Comparison of ENCODE assay signal across 8 mouse cellular contexts in the genomic region with DNA sequence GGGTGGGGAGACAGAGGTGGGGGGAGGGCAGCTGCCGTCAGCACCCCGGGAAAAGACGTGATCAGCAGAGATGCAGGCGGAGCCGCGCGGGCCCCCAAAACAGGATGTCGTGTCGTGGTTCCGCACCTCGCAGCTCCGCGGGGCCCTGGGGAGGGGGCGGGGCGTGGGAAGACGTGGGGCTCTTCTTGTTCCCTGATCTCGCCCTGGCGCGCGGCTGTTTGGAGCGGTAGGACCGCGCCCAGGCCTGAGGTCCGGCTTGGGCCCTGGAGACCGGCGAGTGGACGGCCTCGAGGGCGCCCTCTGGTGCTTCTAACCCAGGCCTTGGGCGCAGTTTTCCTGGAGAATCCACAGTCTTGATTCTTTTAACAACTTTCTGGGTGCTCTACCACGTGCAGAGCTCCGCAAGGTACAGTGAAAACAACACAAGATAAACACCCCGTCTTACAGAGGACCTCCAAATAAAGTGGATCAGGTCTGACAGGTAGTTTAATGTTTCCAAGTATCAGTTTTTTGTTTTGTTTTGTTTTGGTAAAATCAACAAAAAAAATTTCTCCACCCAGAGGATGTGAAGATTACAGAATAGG. TPM values are rescaled to one million over a fixed set of nuclear protein-coding genes. Genes with fewer than 3 reads are reported as not detected.
DNase-seq lines count a peak whose midpoint lies in the region; TF ChIP-seq lines count a peak whose summit lies in the region.

No protein-coding gene starts in this region.

- H3K27ac ChIP-seq in left cerebral cortex, adult 2 months, result peak overlapping the region; percentile 88

- DNase-seq in adrenal gland, postnatal 10 days, result peak; percentile 95
- DNase-seq in embryo, embryonic 10.5 days (ENCODE audit: low spot score), result peak; percentile 93
- DNase-seq in gastrocnemius, postnatal 10 days, result peak; percentile 91
- DNase-seq in induced T-regulatory cell, adult 2 months (ENCODE audit: low read depth), result peak; percentile 97
- peak; percentile 86 to 89 for DNase-seq in left cerebral cortex, adult 2 months (ENCODE audit: extremely low spot score in 1 of 2, low spot score in 2 of 2)
- peak; percentile 95 to 97 for DNase-seq in lung, postnatal 4 days
- peak; percentile 87 for DNase-seq in right cerebral cortex, postnatal 14 days
- peak; percentile 89 for DNase-seq in yolk sac, embryonic 10.5 days (ENCODE audit: low spot score)

- peak overlapping the region; percentile 77 for H3K4me3 ChIP-seq in left cerebral cortex, adult 2 months

- peak; percentile 85 for TF ChIP-seq CTCF in left cerebral cortex, adult 2 months (IDR thresholded peaks at IDR 0.05)

- intact Hi-C loops in left cerebral cortex, adult 2 months (cut with DNase I), result loop anchor here (1.0 to 2.0 kb wide), 3 partner anchors 28 to 598 kb away; a partner anchor contains a TSS

RNA-seq across cellular contexts. Expression of a gene that starts 5.1 kb away (rescaled TPM):
- total RNA-seq in adrenal gland, postnatal 10 days (2021), result 10 to 100 TPM; 47.9 to 57.5 TPM
- 10 to 100 TPM; 23.9 to 30.1 TPM for total RNA-seq in gastrocnemius, postnatal 10 days (2021)
- 10 to 100 TPM; 19.2 to 21.7 TPM for total RNA-seq in left cerebral cortex, adult 2 months (2021)

RNA-seq across cellular contexts. Expression of a gene that starts 16.9 kb away (rescaled TPM):
- 10 to 100 TPM; 76.4 to 77.1 TPM for total RNA-seq in adrenal gland, postnatal 10 days (2021)
- total RNA-seq in gastrocnemius, postnatal 10 days (2021), result 100 to 1,000 TPM; 219 to 233 TPM
- 10 to 100 TPM; 79.9 to 85.5 TPM for total RNA-seq in left cerebral cortex, adult 2 months (2021)

RNA-seq across cellular contexts. Expression of a gene that starts 40.7 kb away (rescaled TPM):
- total RNA-seq in adrenal gland, postnatal 10 days (2021), result 100 to 1,000 TPM in 1 of 2 experiments, 10 to 100 TPM in 1; 86.1 to 109 TPM
- total RNA-seq in gastrocnemius, postnatal 10 days (2021), result 10 to 100 TPM; 35.9 to 40.7 TPM
- total RNA-seq in left cerebral cortex, adult 2 months (2021), result 10 to 100 TPM; 23.1 to 24.6 TPM

RNA-seq across cellular contexts. Expression of a gene that starts 40.7 kb away (rescaled TPM):
- total RNA-seq in adrenal gland, postnatal 10 days (2021), result 10 to 100 TPM; 49.4 to 49.7 TPM
- total RNA-seq in gastrocnemius, postnatal 10 days (2021), result 10 to 100 TPM; 25.1 to 31.5 TPM
- total RNA-seq in left cerebral cortex, adult 2 months (2021), result 10 to 100 TPM; 41.6 to 45.3 TPM

Comparison
In these comparisons a context has a peak if more than half of its experiments do, and no peak if none do; other contexts are left out.
1. Peak in every context shown above with its lines: DNase-seq, H3K4me3 ChIP-seq and H3K27ac ChIP-seq.